Mouse (Mus musculus) urinary bladder, postnatal 10 days (tissue): Measurements from ENCODE around the gene Uqcr10.

Source experiments
- DNase-seq: peaks from one replicate; pipeline ENCODE4 v3.0.0; 2022; ENCODE audit warnings: low spot score

Gene Uqcr10

GRCm38 (mm10) chr11:4675126-4675562, 29.0 kb downstream of the Uqcr10 start:
- DNase-seq = no peak

GRCm38 (mm10) chr11:4674593-4674992, 29.5 kb downstream of the Uqcr10 start:
- no peak for DNase-seq

- no peak for DNase-seq
Measured at GRCm38 (mm10) chr11:4671736-4672135, 32.4 kb downstream of the Uqcr10 start.

GRCm38 (mm10) chr11:4662496-4662878, 41.7 kb downstream of the Uqcr10 start:
- DNase-seq = no peak

- no peak for DNase-seq
Measured at GRCm38 (mm10) chr11:4661871-4662495, 42.2 kb downstream of the Uqcr10 start.

- DNase-seq = no peak
Measured at GRCm38 (mm10) chr11:4661324-4661723, 42.8 kb downstream of the Uqcr10 start.

- no peak for DNase-seq
Measured at GRCm38 (mm10) chr11:4660309-4661025, 43.7 kb downstream of the Uqcr10 start.

GRCm38 (mm10) chr11:4659818-4660217, 44.3 kb downstream of the Uqcr10 start:
- no peak for DNase-seq
